Mouse (Mus musculus): ENCODE data around the gene Aco1. TPM values are rescaled to one million over a fixed set of nuclear protein-coding genes. Genes with fewer than 3 reads are reported as not detected.
A peak's percentile ranks its signal among the peaks of the same experiment; 100 is the strongest.
"Not testable (repeated sequence)": the region's sequence is repeated elsewhere in the genome, so short reads cannot be mapped to it uniquely, and the experiment has no call there.

Gene Aco1
- polyA plus RNA-seq (2015; fragmentation: Nextera tagmentation; extraction: Ambion mirVana) = 74.5 and 77.7 TPM in 2 replicates

- Histone ChIP-seq H3K9ac (peak within 1 kb of the TSS; percentile 81), H3K27me3 (no peaks in the 10 kb centered on the region), H3K4me1 (peaks cover 27% of the 10 kb centered on the region), H3K9me3 (replicated peaks) (no peaks in the 10 kb centered on the region), H3K4me3 (replicated peaks) (peak within 1 kb of the TSS; percentile 82), H3K36me3 (no peaks in the 10 kb centered on the region), H3K27ac (peak within 1 kb of the TSS; percentile 98), H3K4me2 (peak within 1 kb of the TSS; percentile 76)
- ATAC-seq (replicated peaks; ENCODE audit: low FRiP score) = peak; percentile 97
- under 1% methylated on average over 46 of the region's 46 CpGs for WGBS
These were observed at the start of gene Aco1 for GRCm38 (mm10) chr4:40142743-40143532. Gene Aco1, plus strand, starts transcription at chr4:40143081.

GRCm38 (mm10) chr4:40094974-40095373 is 47.9 kb upstream of the Aco1 start:
- H3K36me3 ChIP-seq = no peaks in the 10 kb centered on the region
- H3K4me2 ChIP-seq = no peak overlapping the region
- H3K27me3 ChIP-seq = no peaks in the 10 kb centered on the region
- H3K9me3 ChIP-seq (replicated peaks) = no peaks in the 10 kb centered on the region
- no peak overlapping the region for H3K27ac ChIP-seq
- H3K4me1 ChIP-seq = no peaks in the 10 kb centered on the region
- no peak for ATAC-seq (replicated peaks; ENCODE audit: low FRiP score)
- no peak overlapping the region for H3K9ac ChIP-seq
- 88% methylated on average over 2 of the region's 2 CpGs for WGBS
- H3K4me3 ChIP-seq (replicated peaks) = no peak overlapping the region

- ATAC-seq (replicated peaks; ENCODE audit: low FRiP score) = no peak
- Histone ChIP-seq H3K4me2 (no peak overlapping the region), H3K27me3 (no peaks in the 10 kb centered on the region), H3K9ac (no peak overlapping the region), H3K36me3 (no peaks in the 10 kb centered on the region), H3K4me3 (replicated peaks) (no peak overlapping the region), H3K9me3 (replicated peaks) (no peaks in the 10 kb centered on the region), H3K27ac (no peak overlapping the region), H3K4me1 (no peaks in the 10 kb centered on the region)
- WGBS = 86% methylated on average over 1 of the region's 1 CpGs
These were observed 39.9 kb upstream of the Aco1 start for GRCm38 (mm10) chr4:40102996-40103395.

GRCm38 (mm10) chr4:40106004-40106536 is 36.8 kb upstream of the Aco1 start:
- 49% methylated on average over 8 of the region's 8 CpGs for WGBS
- no peak overlapping the region for H3K4me2 ChIP-seq
- ATAC-seq (replicated peaks; ENCODE audit: low FRiP score) = no peak
- H3K4me3 ChIP-seq (replicated peaks) = no peak overlapping the region
- no peaks in the 10 kb centered on the region for H3K27me3 ChIP-seq
- no peak overlapping the region for H3K9ac ChIP-seq
- H3K4me1 ChIP-seq = no peaks in the 10 kb centered on the region
- no peaks in the 10 kb centered on the region for H3K9me3 ChIP-seq (replicated peaks)
- H3K27ac ChIP-seq = no peak overlapping the region
- H3K36me3 ChIP-seq = no peaks in the 10 kb centered on the region

- no peak for ATAC-seq (replicated peaks; ENCODE audit: low FRiP score)
- H3K9me3 ChIP-seq (replicated peaks) = no peaks in the 10 kb centered on the region
- no peaks in the 10 kb centered on the region for H3K4me1 ChIP-seq
- no peak overlapping the region for H3K4me2 ChIP-seq
- H3K36me3 ChIP-seq = no peaks in the 10 kb centered on the region
- no peak overlapping the region for H3K27ac ChIP-seq
- no peak overlapping the region for H3K9ac ChIP-seq
- no peak overlapping the region for H3K4me3 ChIP-seq (replicated peaks)
- no peaks in the 10 kb centered on the region for H3K27me3 ChIP-seq
- WGBS = 95% methylated on average over 4 of the region's 4 CpGs
These were observed 34.9 kb upstream of the Aco1 start for GRCm38 (mm10) chr4:40108030-40108429.

GRCm38 (mm10) chr4:40113173-40113572 is 29.7 kb upstream of the Aco1 start:
- WGBS = 81% methylated on average over 1 of the region's 1 CpGs
- Histone ChIP-seq H3K9ac (no peak overlapping the region), H3K4me2 (no peak overlapping the region), H3K36me3 (no peaks in the 10 kb centered on the region), H3K4me3 (replicated peaks) (no peak overlapping the region), H3K4me1 (no peaks in the 10 kb centered on the region), H3K9me3 (replicated peaks) (no peaks in the 10 kb centered on the region), H3K27me3 (no peaks in the 10 kb centered on the region), H3K27ac (no peak overlapping the region)
- no peak for ATAC-seq (replicated peaks; ENCODE audit: low FRiP score)

GRCm38 (mm10) chr4:40121221-40121620 is 21.7 kb upstream of the Aco1 start:
- H3K4me1 ChIP-seq = no peaks in the 10 kb centered on the region
- H3K27me3 ChIP-seq = no peaks in the 10 kb centered on the region
- no peak overlapping the region for H3K4me2 ChIP-seq
- no peak overlapping the region for H3K4me3 ChIP-seq (replicated peaks)
- no peak overlapping the region for H3K9ac ChIP-seq
- no peaks in the 10 kb centered on the region for H3K36me3 ChIP-seq
- ATAC-seq (replicated peaks; ENCODE audit: low FRiP score) = no peak
- H3K9me3 ChIP-seq (replicated peaks) = no peaks in the 10 kb centered on the region
- no peak overlapping the region for H3K27ac ChIP-seq
- 75% methylated on average over 3 of the region's 3 CpGs for WGBS

- H3K9ac ChIP-seq; H3K9me3 ChIP-seq (replicated peaks); H3K27me3 ChIP-seq; H3K27ac ChIP-seq; H3K4me1 ChIP-seq; ATAC-seq (replicated peaks; ENCODE audit: low FRiP score); H3K36me3 ChIP-seq; H3K4me3 ChIP-seq (replicated peaks); H3K4me2 ChIP-seq: not testable (repeated sequence)
- WGBS = 92% methylated on average over 1 of the region's 1 CpGs
These were observed 20.6 kb upstream of the Aco1 start for GRCm38 (mm10) chr4:40122291-40122690.

- H3K36me3 ChIP-seq = no peaks in the 10 kb centered on the region
- H3K4me2 ChIP-seq = 0 out of 2 replicates have a peak overlapping the region, but pooled peaks have one; percentile 21
- H3K27me3 ChIP-seq = no peaks in the 10 kb centered on the region
- no peaks in the 10 kb centered on the region for H3K9me3 ChIP-seq (replicated peaks)
- ATAC-seq (replicated peaks; ENCODE audit: low FRiP score) = peak; percentile 56; the same call in 1 of the 2 replicates
- 18% methylated on average over 9 of the region's 9 CpGs for WGBS
- no peak overlapping the region for H3K9ac ChIP-seq
- no peak overlapping the region for H3K4me3 ChIP-seq (replicated peaks)
- no peak overlapping the region for H3K27ac ChIP-seq
- H3K4me1 ChIP-seq = no peaks in the 10 kb centered on the region
These were observed 8.3 kb upstream of the Aco1 start for GRCm38 (mm10) chr4:40134468-40135102.

- H3K4me2 ChIP-seq = no peak overlapping the region
- no peaks in the 10 kb centered on the region for H3K27me3 ChIP-seq
- no peaks in the 10 kb centered on the region for H3K4me1 ChIP-seq
- no peak overlapping the region for H3K9ac ChIP-seq
- H3K36me3 ChIP-seq = no peaks in the 10 kb centered on the region
- no peak overlapping the region for H3K27ac ChIP-seq
- 89% methylated on average over 4 of the region's 4 CpGs for WGBS
- no peaks in the 10 kb centered on the region for H3K9me3 ChIP-seq (replicated peaks)
- no peak for ATAC-seq (replicated peaks; ENCODE audit: low FRiP score)
- H3K4me3 ChIP-seq (replicated peaks) = no peak overlapping the region
These were observed 6.4 kb upstream of the Aco1 start for GRCm38 (mm10) chr4:40136519-40136918.

GRCm38 (mm10) chr4:40139663-40140255 is 3.1 kb upstream of the Aco1 start:
- H3K4me3 ChIP-seq (replicated peaks) = no peak overlapping the region
- H3K27me3 ChIP-seq = no peaks in the 10 kb centered on the region
- no peak overlapping the region for H3K9ac ChIP-seq
- H3K4me1 ChIP-seq = peaks cover 18% of the 10 kb centered on the region
- H3K36me3 ChIP-seq = no peaks in the 10 kb centered on the region
- no peaks in the 10 kb centered on the region for H3K9me3 ChIP-seq (replicated peaks)
- 81% methylated on average over 3 of the region's 3 CpGs for WGBS
- H3K4me2 ChIP-seq = no peak overlapping the region
- ATAC-seq (replicated peaks; ENCODE audit: low FRiP score) = no peak
- no peak overlapping the region for H3K27ac ChIP-seq

- under 1% methylated on average over 27 of the region's 27 CpGs for WGBS
- Histone ChIP-seq H3K27me3 (no peaks in the 10 kb centered on the region), H3K4me1 (peaks cover 27% of the 10 kb centered on the region), H3K4me2 (peak overlapping the region; percentile 76), H3K4me3 (replicated peaks) (peak overlapping the region; percentile 82), H3K36me3 (no peaks in the 10 kb centered on the region), H3K9ac (peak overlapping the region; percentile 81), H3K27ac (peak overlapping the region; percentile 98), H3K9me3 (replicated peaks) (no peaks in the 10 kb centered on the region)
- ATAC-seq (replicated peaks; ENCODE audit: low FRiP score) = no peak
These were observed 621 bp downstream of the Aco1 start for GRCm38 (mm10) chr4:40143533-40143871.
